Mouse (Mus musculus) ES-Bruce4 (cell line): Measurements from ENCODE around the gene Rgs19.

Source experiments
- CTCF ChIP-seq: IDR thresholded peaks from one replicate; pipeline ENCODE4 v1.8.1; 2011; ENCODE audit warnings: low read depth, low read length
- EP300 ChIP-seq: IDR thresholded peaks from 2 replicates; pipeline ENCODE4 v1.6.1; 2011; ENCODE audit warnings: low read depth, low read length; ENCODE audit not compliant: insufficient read depth

DNA sequence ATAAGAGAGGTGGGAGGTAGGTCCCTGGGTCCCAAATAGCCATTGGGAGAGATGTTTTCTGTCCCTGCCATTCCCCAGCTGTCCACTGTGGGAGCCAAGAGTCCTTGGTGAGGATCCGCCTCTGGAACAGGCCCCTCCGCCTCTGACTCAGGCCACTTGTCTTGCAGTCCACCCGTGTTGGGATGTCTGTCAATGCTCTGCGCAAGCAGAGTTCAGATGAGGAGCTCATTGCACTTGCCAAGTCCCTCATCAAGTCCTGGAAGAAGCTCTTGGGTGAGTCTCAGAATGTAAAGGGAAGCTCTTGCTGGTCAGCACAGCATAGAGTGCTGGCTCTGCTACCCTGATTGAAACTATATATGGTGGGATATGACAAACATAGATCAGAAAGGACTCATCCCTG, 10.4 kb downstream of the Rgs19 start:
- TF ChIP-seq CTCF (no peak), EP300 (no peak)
